Mouse (Mus musculus): ENCODE results near the gene 1700067K01Rik. TPM values are rescaled to one million over a fixed set of nuclear protein-coding genes. Genes with fewer than 3 reads are reported as not detected.

1700067K01Rik gene
- total RNA-seq, 2 experiments from 2014 or later: 0.33 to 0.80 TPM

GRCm38 (mm10) chr8:84042066-84042947, 41.0 kb downstream of the 1700067K01Rik start, which contains the start of gene Il27ra:
Gene Il27ra, minus strand, starts transcription at chr8:84042589.
- DNase-seq: peak; percentile 79 to 81
- intact Hi-C loops (cut with DNase I): loop anchor here (5.0 kb wide), 1 partner anchor 65 kb away; no protein-coding TSS in a partner anchor

GRCm38 (mm10) chr8:84042948-84043342, 41.6 kb downstream of the 1700067K01Rik start:
- peak; percentile 47 to 51 for DNase-seq
- intact Hi-C loops (cut with DNase I): loop anchor here (5.0 kb wide), 1 partner anchor 64 kb away; no protein-coding TSS in a partner anchor

GRCm38 (mm10) chr8:84044103-84044502, 42.8 kb downstream of the 1700067K01Rik start:
- intact Hi-C loops (cut with DNase I): loop anchor here (5.0 kb wide), 1 partner anchor 63 kb away; no protein-coding TSS in a partner anchor
- DNase-seq: no peak

- no peak for DNase-seq
- intact Hi-C loops (cut with DNase I): loop anchor here (5.0 kb wide), 1 partner anchor 62 kb away; no protein-coding TSS in a partner anchor
Observed at GRCm38 (mm10) chr8:84044900-84045299, 43.6 kb downstream of the 1700067K01Rik start, which contains the start of gene Rln3. Gene Rln3, minus strand, starts transcription at chr8:84045000.

- no peak for DNase-seq
- intact Hi-C loops (cut with DNase I): no loop called here
Observed at GRCm38 (mm10) chr8:84046505-84046904, 45.2 kb downstream of the 1700067K01Rik start.

- DNase-seq: no peak
- intact Hi-C loops (cut with DNase I): no loop called here
Observed at GRCm38 (mm10) chr8:84048171-84048570, 46.9 kb downstream of the 1700067K01Rik start.

GRCm38 (mm10) chr8:84052746-84053145, 51.4 kb downstream of the 1700067K01Rik start:
- no peak for DNase-seq
- intact Hi-C loops (cut with DNase I): no loop called here

- no peak for DNase-seq
- intact Hi-C loops (cut with DNase I): no loop called here
Observed at GRCm38 (mm10) chr8:84053229-84053628, 51.9 kb downstream of the 1700067K01Rik start.

Small RNA genes within 50 kb of the gene (microRNA-seq; reads per million reads assigned to microRNA genes)
- gene Mir1199: 3.4 to 6.5 reads per million in 2 experiments
- 6.0 to 6.2 reads per million in 2 experiments for gene Mir8111

Other genes with a start within 250 kb of the 1700067K01Rik start
- 10 to 100 TPM; 21.1 to 21.6 TPM for gene Adgrl1, start 101.4 kb upstream of the 1700067K01Rik start, total RNA-seq (2021)
- under 1 TPM; 0.22 to 0.91 TPM for gene Gm10644, start 46.3 kb upstream of the 1700067K01Rik start, total RNA-seq (2021)
- 1 to 10 TPM; 2.8 to 4.4 TPM for gene Asf1b, start 46.0 kb upstream of the 1700067K01Rik start, total RNA-seq (2021)
- gene Prkaca, start 28.5 kb upstream of the 1700067K01Rik start, total RNA-seq (2021): 100 to 1,000 TPM; 386 to 395 TPM
- 10 to 100 TPM; 28.4 to 32.3 TPM for gene Samd1, start 3.8 kb upstream of the 1700067K01Rik start, total RNA-seq (2021)
- 1 to 10 TPM; 1.8 to 2.3 TPM for gene 2210011C24Rik, start 10.7 kb downstream of the 1700067K01Rik start, total RNA-seq (2021)
- under 1 TPM; 0.26 to 0.27 TPM for gene Palm3, start 20.0 kb downstream of the 1700067K01Rik start, total RNA-seq (2021)
- 1 to 10 TPM; 4.2 to 5.8 TPM for gene Il27ra, start 41.1 kb downstream of the 1700067K01Rik start, total RNA-seq (2021)
- gene Rln3, start 43.5 kb downstream of the 1700067K01Rik start, total RNA-seq (2021): not detected
- gene Gm10643, start 63.6 kb downstream of the 1700067K01Rik start, total RNA-seq (2021): 1 to 10 TPM; 2.6 to 3.3 TPM
- 10 to 100 TPM; 12.2 to 12.7 TPM for gene Rfx1, start 65.3 kb downstream of the 1700067K01Rik start, total RNA-seq (2021)
- 1 to 10 TPM; 9.7 to 9.8 TPM for gene Dcaf15, start 103.3 kb downstream of the 1700067K01Rik start, total RNA-seq (2021)
- gene Podnl1, start 124.5 kb downstream of the 1700067K01Rik start, total RNA-seq (2021): under 1 TPM in 1 of 2 experiments, not detected in 1; 0.12 TPM
- gene Cc2d1a, start 146.4 kb downstream of the 1700067K01Rik start, total RNA-seq (2021): 10 to 100 TPM; 12.8 to 13.5 TPM
- gene 4930432K21Rik, start 146.5 kb downstream of the 1700067K01Rik start, total RNA-seq (2021): under 1 TPM; 0.33 to 0.37 TPM
- gene Nanos3, start 183.7 kb downstream of the 1700067K01Rik start, total RNA-seq (2021): 1 to 10 TPM; 1.8 to 2.0 TPM
- gene Zswim4, start 235.6 kb downstream of the 1700067K01Rik start, total RNA-seq (2021): 10 to 100 TPM in 1 of 2 experiments, 1 to 10 TPM in 1; 9.1 to 10.1 TPM
- gene D8Ertd738e, start 248.2 kb downstream of the 1700067K01Rik start, total RNA-seq (2021): 100 to 1,000 TPM; 213 to 217 TPM